Mouse (Mus musculus) limb, embryonic 12.5 days (tissue): ENCODE data around the gene Prrc2a. TPM values are rescaled to one million over a fixed set of nuclear protein-coding genes. Genes with fewer than 3 reads are reported as not detected.

Source experiments
- ATAC-seq: fragments of 200-750 bp; cut with Nextera tagmentation; 2 replicates; pipeline ENCODE4 v1.8.0; 2017; ENCODE audit warnings: low read depth, moderate TSS enrichment; ENCODE audit not compliant: insufficient number of reproducible peaks, insufficient read depth, low FRiP score, low TSS enrichment
- H3K27ac ChIP-seq: fragments of 300-500 bp; sonication (generic); 2 replicates; pipeline ENCODE4 v1.5.1; 2016; ENCODE audit warnings: mild to moderate bottlenecking, moderate library complexity
- H3K27me3 ChIP-seq: fragments of 300-500 bp; sonication (generic); 2 replicates; pipeline ENCODE4 v1.6.1; 2016; ENCODE audit warnings: mild to moderate bottlenecking, moderate library complexity
- H3K36me3 ChIP-seq: fragments of 300-500 bp; sonication (generic); 2 replicates; pipeline ENCODE4 v1.6.1; 2016; ENCODE audit warnings: mild to moderate bottlenecking, moderate library complexity
- H3K4me1 ChIP-seq: fragments of 300-500 bp; sonication (generic); replicated peaks from 2 replicates; pipeline ENCODE4 v1.6.1; 2016
- H3K4me2 ChIP-seq: fragments of 300-500 bp; sonication (generic); 2 replicates; pipeline ENCODE4 v1.6.1; 2016; ENCODE audit warnings: mild to moderate bottlenecking, moderate library complexity
- H3K4me3 ChIP-seq: fragments of 300-500 bp; sonication (generic); replicated peaks from 2 replicates; pipeline ENCODE4 v1.5.1; 2016; ENCODE audit warnings: mild to moderate bottlenecking
- H3K9ac ChIP-seq: fragments of 300-500 bp; sonication (generic); replicated peaks from 2 replicates; pipeline ENCODE4 v1.6.1; 2016; ENCODE audit warnings: mild to moderate bottlenecking, moderate library complexity
- H3K9me3 ChIP-seq: fragments of 300-500 bp; sonication (generic); 2 replicates; pipeline ENCODE4 v1.6.1; 2016; ENCODE audit warnings: mild to moderate bottlenecking, moderate library complexity
- WGBS: fragments of 180-500 bp; shearing (Covaris S2); methylation state at CpG from one replicate; pipeline ENCODE4 v1.1.7; 2016; 5-methylcytosine and 5-hydroxymethylcytosine counted together
- polyA plus RNA-seq: library from polyadenylated mRNA; unstranded; fragments of >200 nt; fragmentation: Nextera tagmentation; extraction: Ambion mirVana; gene quantifications from 2 replicates; pipeline ENCODE4 v1.2.1, GENCODE M21; 2016

Prrc2a gene
- polyA plus RNA-seq: 212 and 231 TPM in 2 replicates

DNA sequence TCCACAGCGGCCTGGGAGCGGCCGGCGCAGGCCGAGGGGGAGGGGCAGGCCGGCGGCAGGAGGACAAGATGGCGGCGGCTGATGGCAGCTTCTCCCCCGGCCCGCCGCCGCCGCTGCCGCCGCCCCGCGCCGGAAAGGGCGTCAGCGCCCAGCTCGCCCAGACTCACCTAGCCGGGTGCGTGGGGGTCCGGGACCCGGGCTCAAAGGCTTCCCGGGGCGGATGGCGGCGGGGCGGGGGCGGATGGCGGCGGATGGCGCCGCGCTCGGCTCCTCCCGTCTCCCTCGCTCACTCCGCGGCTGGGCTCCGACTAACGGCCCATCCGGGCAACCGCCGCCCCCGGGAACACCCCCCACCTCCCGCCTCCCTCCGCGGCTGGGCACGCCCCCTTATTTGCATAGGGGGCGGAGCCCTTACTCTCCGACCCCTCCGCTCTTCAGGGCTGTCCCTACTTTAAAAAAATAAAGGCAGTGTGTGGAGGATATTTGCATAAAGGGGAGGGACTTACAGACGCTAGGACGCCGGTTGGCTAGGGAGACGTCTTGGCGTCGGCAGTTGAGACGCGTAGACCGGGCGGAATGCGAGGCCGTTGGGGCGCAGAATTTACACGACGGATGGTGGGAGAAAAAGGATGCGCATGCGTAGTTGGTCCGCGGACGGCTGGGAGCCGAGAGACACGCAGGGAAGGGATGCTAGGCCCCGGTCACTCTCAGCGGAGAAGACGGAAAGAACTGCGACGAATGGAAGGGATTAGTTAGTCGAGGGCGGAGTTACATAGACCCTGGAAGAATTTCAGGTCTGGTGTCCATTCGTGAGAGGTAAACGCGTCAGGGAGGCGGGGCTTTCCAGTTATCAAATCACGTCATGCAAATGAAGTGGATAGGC, at the start of gene Prrc2a:
Prrc2a (minus strand) TSS at position 330 of the 883 bp plus-strand sequence.
- H3K4me2 ChIP-seq: peak within 1 kb of the TSS; percentile 92
- under 1% methylated on average over 86 of the region's 89 CpGs for WGBS
- ATAC-seq: peak; percentile 96
- peaks cover 30% of the 10 kb centered on the region for H3K36me3 ChIP-seq
- peak within 1 kb of the TSS; percentile 100 for H3K9ac ChIP-seq
- no peaks in the 10 kb centered on the region for H3K9me3 ChIP-seq
- H3K27me3 ChIP-seq: no peaks in the 10 kb centered on the region
- H3K4me3 ChIP-seq: peak within 1 kb of the TSS; percentile 99
- H3K4me1 ChIP-seq: peaks cover 22% of the 10 kb centered on the region
- H3K27ac ChIP-seq: peak within 1 kb of the TSS; percentile 98

DNA sequence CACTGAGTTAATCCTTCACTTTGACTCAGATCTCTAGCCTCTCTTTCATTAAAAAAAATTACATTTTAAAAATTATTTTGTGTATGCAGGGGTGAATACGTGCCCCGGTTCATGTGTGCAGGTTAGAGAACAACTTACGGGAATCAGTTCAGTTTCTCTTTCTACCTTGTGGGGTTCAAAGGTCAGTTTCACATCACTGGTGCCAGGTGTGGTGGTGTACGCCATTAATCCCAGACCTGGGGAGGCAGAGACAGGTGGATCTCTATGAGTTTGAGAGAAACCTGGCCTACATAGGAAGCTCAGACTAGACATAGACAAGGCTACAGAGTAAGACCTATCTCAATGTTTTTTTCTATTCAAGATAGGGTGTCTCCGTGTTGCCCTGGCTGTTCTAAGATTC, 48.4 kb upstream of the Prrc2a start:
- Histone ChIP-seq H3K9me3 (no peaks in the 10 kb centered on the region), H3K4me3 (no peak overlapping the region), H3K27ac (no peak overlapping the region), H3K27me3 (no peaks in the 10 kb centered on the region; the same call in 1 of the 2 replicates), H3K4me2 (no peak overlapping the region), H3K36me3 (no peaks in the 10 kb centered on the region), H3K4me1 (no peaks in the 10 kb centered on the region), H3K9ac (no peak overlapping the region)
- ATAC-seq: no peak
- WGBS: 92% methylated on average over 5 of the region's 5 CpGs

- Histone ChIP-seq H3K27ac (no peak overlapping the region), H3K27me3 (no peaks in the 10 kb centered on the region; the same call in 1 of the 2 replicates), H3K4me2 (no peak overlapping the region), H3K4me1 (no peaks in the 10 kb centered on the region), H3K9me3 (no peaks in the 10 kb centered on the region), H3K36me3 (no peaks in the 10 kb centered on the region), H3K4me3 (no peak overlapping the region), H3K9ac (no peak overlapping the region)
- WGBS: 65% methylated on average over 3 of the region's 3 CpGs
- no peak for ATAC-seq
These were observed 45.9 kb upstream of the Prrc2a start for GRCm38 (mm10) chr17:35210593-35210992.

DNA sequence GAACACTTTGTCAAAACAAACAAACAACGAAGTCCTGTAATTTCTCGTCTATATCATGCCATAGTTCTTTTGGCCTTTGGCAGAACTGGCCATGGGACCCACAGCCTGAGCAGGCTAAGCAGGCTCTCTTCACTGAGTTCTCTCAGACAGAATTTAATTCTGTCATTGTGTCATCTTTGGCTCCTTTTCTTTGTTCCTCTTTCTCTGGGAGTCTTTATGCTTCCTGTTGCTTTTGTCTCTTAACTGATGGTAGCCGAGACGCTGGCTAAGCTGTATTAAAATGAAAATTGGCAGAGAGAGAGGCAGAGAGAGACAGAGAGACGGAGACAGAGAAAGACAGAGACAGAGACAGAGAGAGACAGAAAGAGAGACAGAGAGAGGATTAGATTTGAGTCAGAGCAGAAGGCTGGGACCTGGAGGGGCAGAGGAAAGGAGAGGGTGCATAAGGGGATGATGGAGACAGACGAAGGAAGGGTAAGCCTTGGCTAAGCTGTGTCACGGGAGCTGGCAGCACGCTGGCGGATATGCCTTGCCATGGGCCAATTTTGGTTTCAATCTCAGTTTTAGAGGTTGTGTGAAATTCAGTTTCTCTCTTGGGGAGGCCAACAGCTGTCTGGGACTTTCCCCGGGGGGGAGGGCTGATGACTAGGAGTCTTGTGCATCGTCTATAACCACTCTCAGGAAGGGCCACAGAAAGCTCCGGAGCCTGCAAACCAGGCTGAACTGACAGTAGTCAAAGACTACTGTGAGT, 45.3 kb upstream of the Prrc2a start:
- Histone ChIP-seq H3K4me2 (no peak overlapping the region), H3K9me3 (no peaks in the 10 kb centered on the region), H3K36me3 (no peaks in the 10 kb centered on the region), H3K27ac (no peak overlapping the region), H3K4me3 (no peak overlapping the region), H3K27me3 (peaks cover 6% of the 10 kb centered on the region), H3K9ac (no peak overlapping the region), H3K4me1 (no peaks in the 10 kb centered on the region)
- ATAC-seq: no peak
- WGBS: 82% methylated on average over 12 of the region's 12 CpGs

- Histone ChIP-seq H3K4me2 (no peak overlapping the region), H3K9me3 (no peaks in the 10 kb centered on the region), H3K4me1 (0 out of 2 replicates have a peak, but pooled peaks cover 6% of the 10 kb centered on the region), H3K36me3 (no peaks in the 10 kb centered on the region), H3K4me3 (no peak overlapping the region), H3K9ac (no peak overlapping the region), H3K27me3 (peaks cover 51% of the 10 kb centered on the region), H3K27ac (no peak overlapping the region)
- no peak for ATAC-seq
- WGBS: 61% methylated on average over 10 of the region's 10 CpGs
These were observed 40.7 kb upstream of the Prrc2a start for GRCm38 (mm10) chr17:35205380-35205769.

GRCm38 (mm10) chr17:35204494-35205379, 40.0 kb upstream of the Prrc2a start, which contains the start of gene Lta:
Lta (minus strand) TSS chr17:35205351.
- Histone ChIP-seq H3K9me3 (no peaks in the 10 kb centered on the region), H3K9ac (no peak within 1 kb of the TSS; the same call in 1 of the 2 replicates), H3K4me3 (no peak within 1 kb of the TSS), H3K27ac (no peak within 1 kb of the TSS), H3K27me3 (peaks cover 58% of the 10 kb centered on the region), H3K36me3 (no peaks in the 10 kb centered on the region), H3K4me1 (0 out of 2 replicates have a peak, but pooled peaks cover 6% of the 10 kb centered on the region), H3K4me2 (no peak within 1 kb of the TSS)
- 27% methylated on average over 20 of the region's 20 CpGs for WGBS
- no peak for ATAC-seq

GRCm38 (mm10) chr17:35202442-35202841, 37.7 kb upstream of the Prrc2a start:
- no peaks in the 10 kb centered on the region for H3K9me3 ChIP-seq
- no peak overlapping the region for H3K27ac ChIP-seq
- no peak overlapping the region for H3K4me2 ChIP-seq
- 74% methylated on average over 4 of the region's 4 CpGs for WGBS
- H3K27me3 ChIP-seq: peaks cover 76% of the 10 kb centered on the region
- H3K4me1 ChIP-seq: 0 out of 2 replicates have a peak, but pooled peaks cover 6% of the 10 kb centered on the region
- no peak overlapping the region for H3K9ac ChIP-seq
- H3K36me3 ChIP-seq: no peaks in the 10 kb centered on the region
- no peak for ATAC-seq
- H3K4me3 ChIP-seq: no peak overlapping the region

DNA sequence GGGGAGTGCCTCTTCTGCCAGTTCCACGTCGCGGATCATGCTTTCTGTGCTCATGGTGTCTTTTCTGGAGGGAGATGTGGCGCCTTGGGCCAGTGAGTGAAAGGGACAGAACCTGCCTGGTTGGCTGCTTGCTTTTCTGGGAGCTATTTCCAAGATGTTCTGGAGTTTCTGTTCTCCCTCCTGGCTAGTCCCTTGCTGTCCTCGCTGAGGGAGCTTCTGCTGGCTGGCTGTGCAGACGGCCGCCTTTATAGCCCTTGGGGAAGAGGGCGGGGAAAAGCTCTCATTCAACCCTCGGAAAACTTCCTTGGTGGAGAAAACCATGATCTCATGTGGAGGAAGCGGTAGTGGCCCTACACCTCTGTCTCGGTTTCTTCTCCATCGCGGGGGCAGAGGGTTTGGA, 37.1 kb upstream of the Prrc2a start, which contains the start of gene Tnf:
Tnf (minus strand) TSS at position 221 of the 400 bp plus-strand sequence.
- Histone ChIP-seq H3K4me3 (no peak within 1 kb of the TSS), H3K4me1 (0 out of 2 replicates have a peak, but pooled peaks cover 6% of the 10 kb centered on the region), H3K9me3 (no peaks in the 10 kb centered on the region), H3K27me3 (peaks cover 81% of the 10 kb centered on the region), H3K9ac (no peak within 1 kb of the TSS), H3K27ac (no peak within 1 kb of the TSS), H3K36me3 (no peaks in the 10 kb centered on the region), H3K4me2 (0 out of 2 replicates have a peak within 1 kb of the TSS, but pooled peaks have one; percentile 19)
- ATAC-seq: no peak
- WGBS: 34% methylated on average over 13 of the region's 13 CpGs

DNA sequence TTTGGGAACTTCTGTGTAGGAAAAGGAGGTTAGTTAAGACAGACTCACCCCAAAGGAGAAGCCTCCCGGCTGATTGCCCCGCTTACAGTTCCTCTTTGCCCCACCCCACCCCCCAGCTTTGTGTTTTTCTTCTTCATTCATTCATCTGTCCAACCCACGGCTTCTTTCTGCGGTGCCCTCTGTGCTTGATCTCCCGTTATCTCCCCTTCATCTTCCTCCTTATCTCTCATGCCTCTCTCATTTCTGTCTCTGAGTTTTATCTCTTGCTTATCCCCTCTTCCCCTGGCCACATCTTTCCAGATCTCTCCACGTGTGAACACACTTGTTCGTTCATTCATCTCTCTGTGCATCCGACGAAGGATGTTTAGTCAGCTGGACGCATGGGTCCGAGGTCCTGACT, 36.4 kb upstream of the Prrc2a start:
- Histone ChIP-seq H3K27me3 (peaks cover 87% of the 10 kb centered on the region), H3K27ac (no peak overlapping the region), H3K36me3 (no peaks in the 10 kb centered on the region), H3K4me1 (peaks cover 8% of the 10 kb centered on the region), H3K4me3 (no peak overlapping the region), H3K9ac (no peak overlapping the region), H3K4me2 (no peak overlapping the region), H3K9me3 (no peaks in the 10 kb centered on the region)
- WGBS: 79% methylated on average over 11 of the region's 11 CpGs
- ATAC-seq: no peak

- no peak overlapping the region for H3K4me3 ChIP-seq
- no peaks in the 10 kb centered on the region for H3K36me3 ChIP-seq
- peaks cover 93% of the 10 kb centered on the region for H3K27me3 ChIP-seq
- H3K27ac ChIP-seq: no peak overlapping the region
- WGBS: 84% methylated on average over 11 of the region's 11 CpGs
- no peaks in the 10 kb centered on the region for H3K9me3 ChIP-seq
- no peak for ATAC-seq
- no peak overlapping the region for H3K9ac ChIP-seq
- H3K4me1 ChIP-seq: peaks cover 15% of the 10 kb centered on the region
- no peak overlapping the region for H3K4me2 ChIP-seq
These were observed 35.7 kb upstream of the Prrc2a start for GRCm38 (mm10) chr17:35200398-35200797.
